Mouse (Mus musculus): Measurements from ENCODE around the gene Ambra1. TPM values are rescaled to one million over a fixed set of nuclear protein-coding genes. Genes with fewer than 3 reads are reported as not detected.
A peak's percentile ranks its signal among the peaks of the same experiment; 100 is the strongest.
"Not testable (repeated sequence)": the region's sequence is repeated elsewhere in the genome, so short reads cannot be mapped to it uniquely, and the experiment has no call there.

Gene Ambra1
- total and polyA plus RNA-seq, 3 experiments = 15.8 to 27.1 (median 21.9) TPM

DNA sequence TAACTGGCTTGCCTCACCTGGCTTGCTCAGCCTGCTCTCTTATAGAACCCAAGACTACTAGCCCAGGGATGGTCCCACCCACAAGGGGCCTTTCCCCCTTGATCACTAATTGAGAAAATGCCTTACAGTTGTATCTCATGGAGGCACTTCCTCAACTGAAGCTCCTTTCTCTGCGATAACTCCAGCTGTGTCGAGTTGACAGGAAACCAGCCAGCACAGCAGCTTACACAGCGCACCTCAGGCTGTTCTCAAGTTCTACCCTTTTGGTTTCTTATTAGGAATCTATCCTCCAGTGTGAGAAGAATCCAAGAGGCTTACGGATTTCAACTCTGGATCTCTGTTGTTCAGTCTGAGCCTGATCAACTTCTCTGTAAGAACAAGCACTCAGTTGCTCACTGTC lies 4.5 kb upstream of the Ambra1 start:
- DNase-seq (ENCODE audit: extremely low read depth); H3K36me3 ChIP-seq (replicated peaks in 1 of 2; ENCODE audit: control insufficient read depth in 1 of 2, insufficient read depth in 1 of 2, low read length in 1 of 2); H3K4me3 ChIP-seq (replicated peaks in 1 of 3; ENCODE audit: low read depth in 2 of 3, low read length in 2 of 3, poor library complexity in 1 of 3); H3K4me2 ChIP-seq (ENCODE audit: insufficient read depth, low read depth, poor library complexity, severe bottlenecking); H3K9me3 ChIP-seq (replicated peaks; ENCODE audit: low read length); H3K9ac ChIP-seq (ENCODE audit: insufficient read depth, low read depth); in situ Hi-C loops (cut with MboI; ENCODE audit: low pct_ligation_motif_present, low pct_unique_long_range_greater_than_20kb, low sequenced_read_pairs); H3K79me2 ChIP-seq (replicated peaks; ENCODE audit: control insufficient read depth, extremely low read depth, insufficient read depth, poor library complexity, severe bottlenecking); dilution Hi-C loops (cut with MboI; ENCODE audit: extremely low pct_ligation_motif_present, extremely low pct_unique_long_range_greater_than_20kb, low sequenced_read_pairs); H3K27ac ChIP-seq (ENCODE audit: insufficient read depth, low read depth); H3K27me3 ChIP-seq (replicated peaks): not testable (repeated sequence)
- H3K4me1 ChIP-seq (ENCODE audit: control insufficient read depth in 1 of 2, insufficient read depth in 2 of 2) = peaks cover 0 to 12% of the 10 kb centered on the region in 2 experiments; a peak in 2 of 4 replicates

DNA sequence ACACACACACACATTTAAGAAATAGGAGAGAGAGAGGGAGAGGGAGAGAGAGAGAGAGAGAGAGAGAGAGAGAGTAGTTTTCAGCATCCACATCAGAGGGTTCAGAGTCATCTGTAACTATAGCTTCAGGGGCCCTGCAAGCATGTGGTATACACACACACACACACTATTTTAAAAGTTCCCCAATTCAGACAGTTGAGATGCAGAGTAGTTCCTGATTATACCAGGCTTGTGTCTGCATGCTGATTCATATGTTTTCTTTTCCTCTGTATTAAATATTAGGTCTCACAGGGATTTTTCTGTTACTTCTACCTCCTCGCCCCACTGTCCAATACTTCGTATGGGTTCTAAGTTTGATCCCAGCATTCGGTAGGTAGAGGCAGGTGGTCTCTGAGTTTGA lies 2.9 kb upstream of the Ambra1 start:
- peaks cover 0 to under 1% of the 10 kb centered on the region in 2 experiments for H3K36me3 ChIP-seq (replicated peaks in 1 of 2; ENCODE audit: control insufficient read depth in 1 of 2, insufficient read depth in 1 of 2, low read length in 1 of 2)
- H3K9me3 ChIP-seq (replicated peaks; ENCODE audit: low read length) = no peaks in the 10 kb centered on the region
- dilution Hi-C loops (cut with MboI; ENCODE audit: extremely low pct_ligation_motif_present, extremely low pct_unique_long_range_greater_than_20kb, low sequenced_read_pairs) = no loop called here
- H3K27me3 ChIP-seq (replicated peaks) = no peaks in the 10 kb centered on the region
- peaks cover 0 to 15% of the 10 kb centered on the region in 2 experiments; a peak in 2 of 4 replicates for H3K4me1 ChIP-seq (ENCODE audit: control insufficient read depth in 1 of 2, insufficient read depth in 2 of 2)
- no peak overlapping the region for H3K4me2 ChIP-seq (ENCODE audit: insufficient read depth, low read depth, poor library complexity, severe bottlenecking)
- peaks cover 12% of the 10 kb centered on the region for H3K79me2 ChIP-seq (replicated peaks; ENCODE audit: control insufficient read depth, extremely low read depth, insufficient read depth, poor library complexity, severe bottlenecking)
- no peak overlapping the region for H3K4me3 ChIP-seq (replicated peaks in 1 of 3; ENCODE audit: low read depth in 2 of 3, low read length in 2 of 3, poor library complexity in 1 of 3)
- H3K9ac ChIP-seq (ENCODE audit: insufficient read depth, low read depth) = no peak overlapping the region
- no peak overlapping the region for H3K27ac ChIP-seq (ENCODE audit: insufficient read depth, low read depth)
- DNase-seq (ENCODE audit: extremely low read depth) = no peak
- in situ Hi-C loops (cut with MboI; ENCODE audit: low pct_ligation_motif_present, low pct_unique_long_range_greater_than_20kb, low sequenced_read_pairs) = no loop called here
- TF ChIP-seq PAX5 (IDR thresholded peaks at IDR 0.05; ENCODE audit: low read length) = no peak
- TF ChIP-seq SIN3A (IDR thresholded peaks at IDR 0.05; ENCODE audit: low read length) = no peak

DNA sequence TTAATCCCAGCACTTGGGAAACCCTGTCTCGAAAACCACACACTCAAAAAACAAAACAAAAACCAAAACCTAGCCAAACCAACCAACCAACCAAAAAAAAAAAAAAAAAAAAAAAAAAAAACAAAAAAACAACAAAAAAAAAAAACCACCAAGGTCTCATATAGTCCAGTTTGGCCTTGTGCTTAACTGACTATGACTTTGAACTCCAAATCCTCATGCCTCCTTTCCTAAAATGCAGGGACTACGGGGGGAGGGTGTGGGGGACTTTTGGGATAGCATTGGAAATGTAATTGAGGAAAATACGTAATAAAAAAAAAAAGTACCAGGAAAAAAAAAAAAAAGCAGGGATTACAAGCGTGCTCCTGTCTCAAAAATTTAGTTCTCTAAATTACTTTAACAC lies 363 bp upstream of the Ambra1 start:
- dilution Hi-C loops (cut with MboI; ENCODE audit: extremely low pct_ligation_motif_present, extremely low pct_unique_long_range_greater_than_20kb, low sequenced_read_pairs) = no loop called here
- no peak overlapping the region for H3K27ac ChIP-seq (ENCODE audit: insufficient read depth, low read depth)
- peak overlapping the region; percentile 45 for H3K4me2 ChIP-seq (ENCODE audit: insufficient read depth, low read depth, poor library complexity, severe bottlenecking)
- peaks cover 0 to 13% of the 10 kb centered on the region in 2 experiments; a peak in 2 of 4 replicates for H3K4me1 ChIP-seq (ENCODE audit: control insufficient read depth in 1 of 2, insufficient read depth in 2 of 2)
- no peaks in the 10 kb centered on the region for H3K9me3 ChIP-seq (replicated peaks; ENCODE audit: low read length)
- H3K9ac ChIP-seq (ENCODE audit: insufficient read depth, low read depth) = peak overlapping the region; percentile 80
- in situ Hi-C loops (cut with MboI; ENCODE audit: low pct_ligation_motif_present, low pct_unique_long_range_greater_than_20kb, low sequenced_read_pairs) = no loop called here
- H3K79me2 ChIP-seq (replicated peaks; ENCODE audit: control insufficient read depth, extremely low read depth, insufficient read depth, poor library complexity, severe bottlenecking) = peaks cover 31% of the 10 kb centered on the region
- H3K27me3 ChIP-seq (replicated peaks) = no peaks in the 10 kb centered on the region
- TF ChIP-seq ZNF384 (IDR thresholded peaks at IDR 0.05; ENCODE audit: low read depth, low read length) (peak; percentile 83), ELF1 (IDR thresholded peaks at IDR 0.05; ENCODE audit: low read depth, low read length) (no peak)
- DNase-seq (ENCODE audit: extremely low read depth) = no peak
- peak overlapping the region; percentile 82 to 98 (median 89) for H3K4me3 ChIP-seq (replicated peaks in 1 of 3; ENCODE audit: low read depth in 2 of 3, low read length in 2 of 3, poor library complexity in 1 of 3)
- peaks cover 0 to 6% of the 10 kb centered on the region in 2 experiments for H3K36me3 ChIP-seq (replicated peaks in 1 of 2; ENCODE audit: control insufficient read depth in 1 of 2, insufficient read depth in 1 of 2, low read length in 1 of 2)

DNA sequence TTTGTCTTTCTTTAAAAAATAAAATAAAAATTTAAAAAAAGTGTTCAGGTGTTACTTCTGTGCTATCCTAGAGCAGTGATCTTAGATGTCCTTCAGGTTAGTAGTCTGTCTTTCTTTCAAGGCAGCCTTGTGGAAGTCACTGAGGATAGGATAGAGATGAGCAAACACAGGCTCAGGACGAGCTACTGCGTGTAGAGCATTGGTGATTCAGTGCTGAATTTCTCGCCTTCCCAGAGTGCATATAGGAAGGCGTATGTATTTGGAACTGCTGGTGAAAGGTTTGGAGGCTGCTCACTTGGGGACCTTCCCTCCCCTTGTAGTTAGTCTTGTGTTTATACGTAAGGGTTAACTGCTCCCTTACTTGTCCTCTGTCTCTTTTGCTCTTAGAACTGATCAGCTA lies 5.3 kb downstream of the Ambra1 start:
- no peak overlapping the region for H3K4me3 ChIP-seq (replicated peaks in 1 of 3; ENCODE audit: low read depth in 2 of 3, low read length in 2 of 3, poor library complexity in 1 of 3)
- peaks cover 0 to 19% of the 10 kb centered on the region in 2 experiments for H3K36me3 ChIP-seq (replicated peaks in 1 of 2; ENCODE audit: control insufficient read depth in 1 of 2, insufficient read depth in 1 of 2, low read length in 1 of 2)
- H3K79me2 ChIP-seq (replicated peaks; ENCODE audit: control insufficient read depth, extremely low read depth, insufficient read depth, poor library complexity, severe bottlenecking) = peaks cover 60% of the 10 kb centered on the region
- in situ Hi-C loops (cut with MboI; ENCODE audit: low pct_ligation_motif_present, low pct_unique_long_range_greater_than_20kb, low sequenced_read_pairs) (no loop called here), dilution Hi-C loops (cut with MboI; ENCODE audit: extremely low pct_ligation_motif_present, extremely low pct_unique_long_range_greater_than_20kb, low sequenced_read_pairs) (no loop called here)
- no peak overlapping the region for H3K4me2 ChIP-seq (ENCODE audit: insufficient read depth, low read depth, poor library complexity, severe bottlenecking)
- TF ChIP-seq ELF1 (IDR thresholded peaks at IDR 0.05; ENCODE audit: low read depth, low read length) = no peak
- TF ChIP-seq TCF12 (IDR thresholded peaks at IDR 0.05; ENCODE audit: low read depth, low read length) = no peak
- TF ChIP-seq IRF4 (IDR thresholded peaks at IDR 0.05; ENCODE audit: low read depth, low read length) = no peak
- no peak for TF ChIP-seq MEF2A (IDR thresholded peaks at IDR 0.05; ENCODE audit: borderline replicate concordance, low read depth, low read length)
- no peak for TF ChIP-seq MYC (IDR thresholded peaks at IDR 0.05; ENCODE audit: low read depth, low read length)
- no peak for TF ChIP-seq RCOR1 (conservative IDR thresholded peaks at IDR 0.05; ENCODE audit: low read depth, low read length)
- TF ChIP-seq PAX5 (IDR thresholded peaks at IDR 0.05; ENCODE audit: low read length) = no peak
- no peak for TF ChIP-seq ZKSCAN1 (IDR thresholded peaks at IDR 0.05; ENCODE audit: borderline replicate concordance, low read depth, low read length)
- no peak for TF ChIP-seq ZMIZ1 (IDR thresholded peaks at IDR 0.05; ENCODE audit: low read depth, low read length)
- TF ChIP-seq EP300 (IDR thresholded peaks at IDR 0.05; ENCODE audit: low read length) = no peak
- no peak for TF ChIP-seq GABPA (IDR thresholded peaks at IDR 0.05; ENCODE audit: insufficient replicate concordance, low read depth, low read length)
- TF ChIP-seq CHD1 (IDR thresholded peaks at IDR 0.05; ENCODE audit: low read depth, low read length) = no peak
- no peak for TF ChIP-seq TBP (conservative IDR thresholded peaks at IDR 0.05; ENCODE audit: low read depth, low read length)
- TF ChIP-seq CHD2 (IDR thresholded peaks at IDR 0.05; ENCODE audit: low read length) = no peak
- H3K27ac ChIP-seq (ENCODE audit: insufficient read depth, low read depth) = no peak overlapping the region
- no peaks in the 10 kb centered on the region for H3K27me3 ChIP-seq (replicated peaks)
- no peak overlapping the region for H3K9ac ChIP-seq (ENCODE audit: insufficient read depth, low read depth)
- DNase-seq (ENCODE audit: extremely low read depth) = no peak
- peaks cover 0 to 21% of the 10 kb centered on the region in 2 experiments; a peak in 1 of 4 replicates for H3K4me1 ChIP-seq (ENCODE audit: control insufficient read depth in 1 of 2, insufficient read depth in 2 of 2)
- no peaks in the 10 kb centered on the region for H3K9me3 ChIP-seq (replicated peaks; ENCODE audit: low read length)
